Mouse (Mus musculus) spleen, postnatal 14 days (tissue): Measurements from ENCODE around the gene Maml3.

Experiments used
- DNase-seq, 2 experiments: peaks; one replicate each; pipeline ENCODE4 v3.0.0; 2021 to 2022; ENCODE audit warnings: low spot score in 2 of 2

Maml3 gene

GRCm38 (mm10) chr3:51954441-51954840 lies 150.4 kb downstream of the Maml3 start:
- DNase-seq, result no peak

GRCm38 (mm10) chr3:51953927-51954326 lies 150.9 kb downstream of the Maml3 start:
- no peak for DNase-seq

- no peak for DNase-seq
Observed at GRCm38 (mm10) chr3:51952728-51953623, 151.9 kb downstream of the Maml3 start.

- DNase-seq, result no peak
Observed at GRCm38 (mm10) chr3:51952267-51952666, 152.6 kb downstream of the Maml3 start.

GRCm38 (mm10) chr3:51949651-51950050 lies 155.2 kb downstream of the Maml3 start:
- no peak for DNase-seq

GRCm38 (mm10) chr3:51947168-51947567 lies 157.7 kb downstream of the Maml3 start:
- DNase-seq, result no peak

- no peak for DNase-seq
Observed at GRCm38 (mm10) chr3:51943642-51944041, 161.2 kb downstream of the Maml3 start.

DNA sequence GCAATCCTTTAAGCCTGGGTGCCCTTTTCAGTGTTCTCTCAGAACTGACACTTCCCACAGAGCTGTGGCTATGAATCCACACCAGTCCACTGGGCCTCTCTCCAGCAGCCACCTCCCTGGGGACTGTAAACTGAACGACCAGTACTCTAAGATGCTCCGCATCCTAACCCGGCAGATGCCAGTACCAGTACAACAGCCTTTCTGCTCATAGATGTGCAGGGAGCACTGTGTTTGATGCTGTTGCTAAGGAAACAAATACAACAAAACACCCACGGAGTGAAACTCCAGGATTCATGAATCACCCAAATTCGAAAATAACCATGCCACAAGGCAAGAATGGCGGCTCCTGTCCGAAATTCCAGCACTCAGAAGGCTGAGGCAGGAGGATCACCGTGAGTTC lies 163.1 kb downstream of the Maml3 start:
- no peak for DNase-seq

DNA sequence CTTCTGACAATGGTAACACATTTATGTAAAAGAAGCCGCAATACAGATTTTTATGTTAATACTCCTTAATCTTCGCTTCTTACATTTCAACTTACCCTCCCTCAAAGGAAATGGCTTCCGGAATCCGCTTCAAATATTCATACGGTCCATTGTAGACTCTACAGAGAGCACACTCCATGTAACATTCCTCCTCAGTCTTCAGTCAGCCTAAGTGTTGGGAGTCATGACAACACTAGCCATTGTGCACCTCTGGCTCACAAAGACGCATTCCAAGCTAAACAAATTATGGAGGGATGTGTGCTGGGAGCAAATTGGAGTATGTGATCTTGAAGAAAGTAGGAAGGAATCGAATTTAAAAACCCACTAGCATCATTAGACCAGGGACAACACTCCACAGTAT lies 165.0 kb downstream of the Maml3 start:
- no peak for DNase-seq

DNA sequence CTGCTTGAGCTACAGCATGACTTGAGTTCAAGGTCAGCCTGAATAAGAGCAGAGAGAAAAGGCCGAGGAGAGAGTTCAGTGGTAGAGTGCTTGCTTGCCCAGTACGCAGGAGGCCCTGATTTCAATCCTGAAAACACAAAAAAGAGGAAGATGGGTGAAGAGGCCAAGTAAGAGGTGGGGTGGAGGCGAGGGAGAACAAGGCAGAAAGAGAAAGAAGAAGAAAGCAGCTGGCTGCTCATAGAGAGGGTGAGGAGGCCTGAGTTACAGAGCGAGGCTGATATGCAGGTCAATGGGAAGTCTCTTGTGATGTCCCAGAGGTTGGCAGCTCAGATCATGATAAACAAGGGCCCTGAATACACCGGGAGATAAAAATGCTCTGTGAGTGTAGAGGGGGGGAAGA lies 165.8 kb downstream of the Maml3 start:
- no peak for DNase-seq

GRCm38 (mm10) chr3:51937176-51937575 lies 167.7 kb downstream of the Maml3 start:
- no peak for DNase-seq

DNA sequence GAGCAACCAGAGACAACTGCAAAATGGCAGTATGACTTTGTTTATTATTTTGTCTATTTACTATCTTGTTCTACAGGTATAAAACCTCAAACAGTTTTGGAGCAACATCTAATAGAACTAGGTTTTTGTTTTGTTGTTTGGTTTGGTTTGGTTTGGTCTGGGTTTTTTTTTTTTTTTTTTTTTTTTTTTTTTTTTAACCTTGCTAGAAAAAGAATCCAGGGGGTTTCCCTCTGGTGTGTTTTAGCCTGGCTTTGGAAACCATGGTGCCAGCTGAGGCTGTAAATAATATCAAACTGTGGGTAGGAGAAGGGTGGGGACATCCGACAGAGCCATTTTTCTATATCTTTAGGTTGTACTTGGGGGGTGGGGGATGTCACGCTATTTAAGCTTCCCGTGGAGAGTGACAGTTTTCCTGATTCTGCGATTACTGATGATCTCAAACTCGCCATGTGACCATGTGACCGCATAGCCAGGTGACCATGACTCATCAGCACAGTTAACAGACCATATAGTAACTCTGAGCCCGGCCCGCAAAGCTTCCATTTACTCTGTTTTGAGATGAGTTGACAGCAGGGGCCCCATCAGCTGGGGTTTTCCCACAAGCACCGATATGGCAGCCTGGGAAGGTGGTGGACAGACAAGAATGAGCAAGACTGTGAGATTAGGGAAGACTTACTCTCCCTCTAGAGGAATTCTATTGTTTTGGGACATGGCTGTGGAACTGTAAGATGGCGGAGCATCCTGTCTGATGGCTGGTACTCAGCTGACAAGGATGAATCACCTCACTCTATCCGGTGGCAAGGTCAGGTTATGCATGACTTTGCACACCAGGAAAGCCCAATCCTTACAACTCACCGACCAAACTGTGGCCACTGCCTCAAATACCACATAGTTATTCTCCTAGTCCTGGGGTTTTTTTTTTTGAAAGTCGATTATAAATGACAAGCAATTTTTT lies 170.1 kb downstream of the Maml3 start:
- no peak for DNase-seq

DNA sequence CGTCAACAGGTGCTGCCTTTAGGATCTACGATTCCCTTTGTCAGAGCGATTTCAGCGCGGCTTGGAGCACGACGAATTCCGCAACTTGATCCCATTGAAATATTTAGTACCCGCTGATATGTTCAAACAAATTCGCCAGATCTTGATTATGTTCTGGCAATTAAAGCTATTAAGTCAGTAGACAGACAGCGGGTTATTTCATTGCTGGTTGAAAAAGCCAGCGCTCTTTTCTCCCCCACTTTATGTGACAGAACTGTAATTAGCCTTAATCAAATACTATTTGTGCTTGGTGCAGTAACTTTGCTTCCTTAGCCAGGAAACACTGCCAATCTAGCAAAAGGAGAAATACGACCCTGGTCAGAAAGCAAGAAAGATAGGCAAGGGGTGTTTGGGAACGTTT lies 176.7 kb downstream of the Maml3 start:
- no peak for DNase-seq

GRCm38 (mm10) chr3:51927591-51927990 lies 177.3 kb downstream of the Maml3 start:
- DNase-seq, result no peak

DNA sequence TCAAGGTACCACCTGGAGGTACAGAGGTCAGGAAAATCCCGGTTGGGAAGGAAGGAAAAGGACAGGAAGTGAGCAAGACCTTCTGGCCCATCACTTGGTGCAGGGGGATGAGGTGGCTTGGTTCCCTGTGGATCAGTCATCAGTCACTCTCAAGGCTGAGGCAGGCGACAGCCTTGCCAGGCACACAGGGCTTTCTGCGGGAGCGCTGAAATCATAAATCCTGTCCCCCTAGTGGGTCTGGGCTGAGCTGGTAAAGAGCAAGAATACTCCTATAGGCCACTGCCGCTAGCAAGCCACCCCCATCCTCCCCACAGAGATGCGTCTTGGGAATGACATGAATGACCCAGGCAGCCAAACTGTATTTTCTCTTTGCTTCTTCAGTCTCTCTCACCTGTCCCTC lies 177.8 kb downstream of the Maml3 start:
- DNase-seq, result no peak

DNA sequence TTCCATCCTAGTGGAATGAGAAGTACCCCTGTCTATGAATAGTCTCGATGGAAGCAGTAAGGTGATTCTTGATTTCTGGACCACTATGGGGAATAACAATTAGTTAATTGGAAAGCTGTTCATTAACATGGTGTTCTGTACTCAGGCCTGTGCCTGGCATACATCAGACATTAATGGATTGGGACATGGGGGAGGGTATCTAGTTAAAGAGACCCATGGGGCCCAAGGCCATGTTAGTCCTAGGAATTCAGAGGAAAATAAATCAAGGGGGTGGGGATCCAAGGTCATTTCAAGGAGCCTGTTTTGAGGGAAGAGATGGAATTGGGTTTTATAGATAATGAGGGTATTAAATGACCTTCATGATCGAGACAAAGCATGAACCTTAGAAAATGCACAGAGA lies 179.1 kb downstream of the Maml3 start:
- DNase-seq, result no peak

- no peak for DNase-seq
Observed at GRCm38 (mm10) chr3:51924636-51925035, 180.2 kb downstream of the Maml3 start.

- DNase-seq, result no peak
Observed at GRCm38 (mm10) chr3:51923800-51924199, 181.1 kb downstream of the Maml3 start.

GRCm38 (mm10) chr3:51916902-51917301 lies 188.0 kb downstream of the Maml3 start:
- DNase-seq, result no peak

DNA sequence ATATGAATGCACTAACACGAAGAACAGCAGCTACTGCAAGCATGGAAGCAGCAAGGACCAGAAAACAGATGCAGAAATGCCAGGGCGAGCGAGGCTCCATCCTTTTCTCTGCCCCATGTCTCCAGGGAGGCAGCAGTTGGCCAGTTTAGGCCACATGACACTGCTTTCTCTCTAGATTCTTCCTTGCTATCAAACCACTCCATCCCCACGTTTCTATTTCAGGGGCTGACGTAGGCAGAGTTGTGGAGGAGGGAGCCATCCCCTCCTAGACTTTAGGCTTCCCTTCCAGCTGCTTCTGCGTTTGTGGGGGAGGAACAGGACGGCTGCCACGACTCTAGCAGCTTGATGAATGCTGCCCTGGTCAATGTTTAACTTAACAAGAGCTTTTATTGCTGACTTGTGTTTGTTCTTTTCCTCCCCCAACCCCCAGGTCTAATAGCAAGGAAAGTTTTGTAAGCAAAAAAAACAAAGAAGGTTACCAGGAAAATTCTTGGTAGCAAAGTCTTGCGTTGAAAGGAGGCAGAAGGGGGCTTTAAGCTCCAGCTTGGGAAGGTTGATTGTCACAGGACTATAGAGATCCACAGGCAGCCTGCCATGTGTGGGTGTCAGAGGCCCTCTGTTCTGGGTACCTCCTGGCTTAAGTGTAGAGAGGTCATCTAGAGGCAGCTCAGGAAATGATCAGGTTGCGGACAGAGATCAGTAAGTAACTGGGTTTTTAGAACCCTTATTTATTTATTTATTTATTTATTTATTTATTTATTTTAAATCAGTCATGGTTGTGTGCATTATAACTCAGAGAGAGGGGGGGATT lies 188.6 kb downstream of the Maml3 start:
- no peak for DNase-seq

DNA sequence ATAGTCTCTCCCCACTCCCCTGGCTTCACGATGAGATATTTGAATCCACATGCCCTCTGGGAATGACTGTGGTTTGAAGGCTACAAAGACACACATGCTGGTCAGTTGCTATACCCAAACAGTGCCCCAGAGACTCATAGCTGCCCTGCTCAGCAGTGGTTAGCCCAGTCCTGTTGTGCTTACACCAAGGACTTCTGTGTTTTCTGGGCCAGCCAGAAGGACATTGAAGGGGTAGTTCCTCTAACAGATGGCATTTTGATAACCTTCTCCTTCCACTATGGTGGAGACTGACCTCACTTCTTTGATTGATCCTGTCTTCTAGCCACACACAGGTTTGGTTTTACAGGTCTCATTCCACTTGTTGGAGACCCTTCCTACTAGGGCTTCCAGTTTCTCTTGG lies 189.5 kb downstream of the Maml3 start:
- DNase-seq, result no peak

GRCm38 (mm10) chr3:51914900-51915299 lies 190.0 kb downstream of the Maml3 start:
- DNase-seq, result no peak
